Mouse (Mus musculus) splenic B cell, adult 2 months (primary cell): ENCODE data around the gene Col8a2.
A peak's percentile ranks its signal among the peaks of the same experiment; 100 is the strongest.

Source experiments
- DNase-seq: peaks from one replicate; pipeline ENCODE4 v3.0.0-alpha.2; 2011; ENCODE audit warnings: low read depth, low spot score
- H3K27me3 ChIP-seq: 2 replicates; pipeline ENCODE4 v1.6.1; 2012; ENCODE audit warnings: mild to moderate bottlenecking, low read length, moderate library complexity, mixed read lengths; ENCODE audit not compliant: control insufficient read depth, poor library complexity, insufficient read depth, severe bottlenecking
- H3K36me3 ChIP-seq: 2 replicates; pipeline ENCODE4 v1.6.1; 2012; ENCODE audit warnings: mild to moderate bottlenecking, low read length, moderate library complexity, mixed read lengths; ENCODE audit not compliant: control insufficient read depth, poor library complexity, insufficient read depth, severe bottlenecking

Gene Col8a2

GRCm38 (mm10) chr4:126321854-126322511 lies 35.4 kb downstream of the Col8a2 start:
- no peaks in the 10 kb centered on the region for H3K27me3 ChIP-seq
- H3K36me3 ChIP-seq, result no peaks in the 10 kb centered on the region
- DNase-seq, result no peak

DNA sequence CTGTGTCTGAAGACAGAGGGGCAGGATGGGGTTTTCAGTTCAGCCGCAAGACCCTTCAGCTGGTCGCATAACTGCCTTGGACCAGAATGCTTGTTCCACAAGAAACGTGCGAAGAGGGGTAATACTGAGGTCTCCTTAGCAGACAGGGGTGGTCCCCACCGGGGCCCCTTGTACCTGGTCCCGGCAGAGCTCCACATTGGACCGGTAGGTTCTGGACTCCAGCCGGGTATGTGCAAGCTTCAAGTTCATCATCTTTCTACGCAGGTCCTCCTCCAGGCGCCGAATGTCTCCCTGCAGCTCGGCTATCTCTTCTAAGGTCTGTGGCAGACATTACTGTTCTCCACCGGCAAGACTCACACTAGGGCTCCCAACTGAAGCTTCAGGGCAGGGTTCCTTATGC lies 36.1 kb downstream of the Col8a2 start:
- Histone ChIP-seq H3K27me3 (no peaks in the 10 kb centered on the region), H3K36me3 (no peaks in the 10 kb centered on the region)
- no peak for DNase-seq

- Histone ChIP-seq H3K36me3 (no peaks in the 10 kb centered on the region), H3K27me3 (no peaks in the 10 kb centered on the region)
- DNase-seq, result no peak
Measured at GRCm38 (mm10) chr4:126324861-126325260, 38.3 kb downstream of the Col8a2 start.

DNA sequence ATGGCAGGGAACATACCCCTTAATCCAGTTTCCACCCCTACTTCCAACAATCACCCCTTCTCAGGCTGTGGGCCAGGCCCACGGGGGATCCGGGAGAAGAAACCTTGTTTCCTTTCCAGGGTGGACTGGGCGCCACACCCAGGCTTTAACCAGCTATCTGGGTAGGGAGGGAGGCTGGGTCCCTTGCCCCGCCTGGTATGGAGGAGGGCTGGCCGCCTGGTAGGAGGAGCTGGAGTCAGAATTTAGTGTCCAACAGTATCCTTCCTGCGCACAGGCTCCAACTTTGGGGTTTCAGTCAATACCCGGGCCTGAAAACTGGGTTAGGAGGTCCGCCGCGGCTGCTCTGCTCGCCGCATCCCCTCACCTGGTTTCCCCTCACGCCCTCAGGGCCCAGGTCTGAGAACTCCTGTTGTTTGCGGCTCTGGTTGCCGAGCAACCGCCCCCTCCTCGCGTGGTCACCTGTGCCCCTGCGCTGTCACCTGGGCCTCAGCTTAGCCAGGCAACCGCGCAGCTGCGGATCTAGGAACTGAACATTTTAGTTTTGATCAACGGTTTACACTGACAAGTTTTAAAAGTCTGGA lies 38.8 kb downstream of the Col8a2 start, which contains the start of gene Tekt2:
Gene Tekt2 (minus strand): TSS at position 408 of the 581 bp plus-strand sequence.
- no peaks in the 10 kb centered on the region for H3K27me3 ChIP-seq
- no peaks in the 10 kb centered on the region for H3K36me3 ChIP-seq
- DNase-seq, result no peak

DNA sequence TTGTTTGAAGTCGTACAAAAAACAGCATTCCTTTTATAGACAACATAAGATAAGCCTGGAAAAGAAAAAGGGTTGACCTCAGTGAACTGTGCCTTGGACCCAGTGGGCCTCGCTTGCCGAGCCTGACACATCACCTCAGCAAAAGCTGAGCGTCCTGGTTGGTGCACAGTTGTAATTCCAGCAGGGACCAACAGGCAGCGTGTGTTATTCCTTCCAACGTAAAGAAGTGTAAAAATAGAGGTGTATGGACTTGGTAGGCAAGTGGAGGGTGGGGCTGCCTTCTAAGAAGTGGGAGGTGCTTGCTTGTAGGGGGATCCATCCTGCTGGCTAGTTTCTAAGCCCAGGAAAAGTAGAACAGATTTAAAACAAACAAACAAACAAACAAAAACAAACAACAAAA lies 39.4 kb downstream of the Col8a2 start:
- DNase-seq, result no peak
- no peaks in the 10 kb centered on the region for H3K36me3 ChIP-seq

GRCm38 (mm10) chr4:126330295-126330694 lies 43.7 kb downstream of the Col8a2 start:
- Histone ChIP-seq H3K27me3 (no peaks in the 10 kb centered on the region), H3K36me3 (no peaks in the 10 kb centered on the region)
- DNase-seq, result no peak

More for the DNA sequence above, 39.4 kb downstream of the Col8a2 start:
- H3K27me3 ChIP-seq, result no peaks in the 10 kb centered on the region

DNA sequence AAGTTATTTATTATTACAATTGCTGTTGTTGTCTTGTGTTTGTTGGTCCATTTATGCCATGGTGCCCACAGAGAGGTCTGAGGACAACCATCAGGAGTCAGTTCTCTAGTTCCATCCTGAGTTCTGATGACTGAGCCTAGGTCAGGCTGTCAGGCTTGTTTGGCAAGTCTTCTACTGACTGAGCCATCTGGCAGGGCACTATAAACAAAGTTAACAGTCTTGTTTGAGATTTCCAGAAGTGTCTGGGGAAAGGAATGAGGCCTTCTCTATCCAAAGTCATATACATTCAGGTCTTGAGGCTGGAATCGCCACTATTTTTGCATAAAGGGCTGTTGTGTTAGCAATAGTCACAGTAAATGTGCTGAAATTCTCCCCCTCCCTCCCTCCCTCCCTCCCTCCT lies 45.2 kb downstream of the Col8a2 start:
- no peak for DNase-seq
- Histone ChIP-seq H3K27me3 (no peaks in the 10 kb centered on the region), H3K36me3 (no peaks in the 10 kb centered on the region)

GRCm38 (mm10) chr4:126332358-126332757 lies 45.8 kb downstream of the Col8a2 start:
- Histone ChIP-seq H3K36me3 (no peaks in the 10 kb centered on the region), H3K27me3 (no peaks in the 10 kb centered on the region)
- DNase-seq, result peak; percentile 28

DNA sequence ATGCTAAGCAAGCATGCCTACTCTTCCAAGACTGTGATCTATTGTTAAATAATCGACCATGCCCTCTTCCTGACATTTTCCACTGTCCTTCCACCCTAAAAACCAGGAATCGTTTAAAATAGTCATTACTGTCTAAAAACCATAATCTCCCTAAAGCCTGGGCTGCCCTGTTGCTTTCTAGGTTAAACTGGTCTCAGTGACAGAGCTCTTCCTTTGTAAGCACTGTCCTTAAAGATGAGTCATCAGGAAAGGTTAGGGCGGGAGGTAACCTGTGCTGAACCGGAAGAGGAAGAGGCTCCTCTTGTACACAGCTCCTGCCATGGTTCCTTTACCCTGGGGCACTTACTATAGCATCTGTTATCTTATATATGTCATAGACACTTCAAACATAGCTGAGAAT lies 52.9 kb downstream of the Col8a2 start:
- H3K27me3 ChIP-seq, result no peaks in the 10 kb centered on the region
- no peak for DNase-seq
- no peaks in the 10 kb centered on the region for H3K36me3 ChIP-seq

- no peak for DNase-seq
Measured at GRCm38 (mm10) chr4:126343451-126343850, 56.9 kb downstream of the Col8a2 start.

GRCm38 (mm10) chr4:126360069-126360468 lies 73.5 kb downstream of the Col8a2 start:
- DNase-seq, result no peak
- no peaks in the 10 kb centered on the region for H3K27me3 ChIP-seq
- H3K36me3 ChIP-seq, result peaks cover 5% of the 10 kb centered on the region

More at GRCm38 (mm10) chr4:126343451-126343850, 56.9 kb downstream of the Col8a2 start:
- no peaks in the 10 kb centered on the region for H3K36me3 ChIP-seq
- H3K27me3 ChIP-seq, result no peaks in the 10 kb centered on the region
